Mouse (Mus musculus): ENCODE measurements at regions not wholly inside any gene's neighbourhood (a gene's known extent, or its start where the extent isn't known, plus 50 kb on each side); places are given as distances from the start of the nearest gene placed in this dataset.

DNA sequence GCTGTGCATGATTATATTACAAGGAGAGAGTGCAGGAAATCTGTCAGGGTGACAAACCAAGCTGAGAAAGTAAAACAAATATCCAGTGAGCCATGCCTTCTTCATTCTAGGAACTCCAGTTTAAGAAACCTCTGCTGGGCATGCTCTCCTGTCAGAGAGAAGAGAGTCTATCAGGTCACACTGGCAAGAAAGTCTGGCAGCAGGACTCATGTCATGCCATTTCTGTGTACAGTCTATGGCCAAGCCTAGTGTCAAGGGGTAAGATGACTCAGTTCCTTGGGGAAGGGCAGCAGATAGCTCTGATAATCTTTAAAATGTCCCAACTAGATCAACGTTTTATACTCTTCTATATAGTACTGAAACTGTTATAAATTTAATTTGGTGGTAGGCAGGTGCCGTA lies 128.0 kb upstream of the Npvf start:
- Histone ChIP-seq H3K27ac (no peak overlapping the region), H3K27me3 (replicated peaks) (no peaks in the 10 kb centered on the region), H3K4me3 (no peak overlapping the region), H3K9ac (no peak overlapping the region), H3K36me3 (no peaks in the 10 kb centered on the region), H3K4me1 (no peaks in the 10 kb centered on the region), H3K4me2 (no peak overlapping the region), H3K9me3 (replicated peaks) (no peaks in the 10 kb centered on the region)
- 56% methylated on average over 2 of the region's 2 CpGs for WGBS (ENCODE audit: insufficient replicate concordance)
- no peak for ATAC-seq

DNA sequence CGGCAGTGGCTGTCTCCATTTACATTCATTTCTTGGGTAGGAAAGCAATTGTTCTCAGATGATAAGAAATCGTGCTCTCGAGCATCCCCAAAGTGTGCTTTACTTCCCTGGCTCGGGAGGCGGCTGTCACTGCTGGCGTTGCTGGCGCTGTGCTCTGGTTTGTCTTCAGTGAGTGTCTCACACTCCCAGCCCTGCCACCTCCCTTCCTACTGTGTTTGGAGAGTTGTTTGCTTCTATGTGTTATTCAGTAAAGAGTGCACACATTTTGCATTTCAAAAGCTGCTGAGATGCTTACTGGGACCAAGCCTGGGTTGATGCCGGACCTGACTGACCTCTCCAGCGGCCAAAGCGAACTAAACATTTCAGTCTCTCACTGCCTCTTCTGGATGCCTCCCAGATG lies 129.3 kb upstream of the Npvf start:
- 64% methylated on average over 10 of the region's 10 CpGs for WGBS (ENCODE audit: insufficient replicate concordance)
- no peaks in the 10 kb centered on the region for H3K4me1 ChIP-seq
- no peak overlapping the region for H3K4me3 ChIP-seq
- H3K27me3 ChIP-seq (replicated peaks): no peaks in the 10 kb centered on the region
- H3K9ac ChIP-seq: no peak overlapping the region
- no peaks in the 10 kb centered on the region for H3K36me3 ChIP-seq
- H3K9me3 ChIP-seq (replicated peaks): no peaks in the 10 kb centered on the region
- no peak overlapping the region for H3K27ac ChIP-seq
- no peak overlapping the region for H3K4me2 ChIP-seq
- ATAC-seq: no peak

DNA sequence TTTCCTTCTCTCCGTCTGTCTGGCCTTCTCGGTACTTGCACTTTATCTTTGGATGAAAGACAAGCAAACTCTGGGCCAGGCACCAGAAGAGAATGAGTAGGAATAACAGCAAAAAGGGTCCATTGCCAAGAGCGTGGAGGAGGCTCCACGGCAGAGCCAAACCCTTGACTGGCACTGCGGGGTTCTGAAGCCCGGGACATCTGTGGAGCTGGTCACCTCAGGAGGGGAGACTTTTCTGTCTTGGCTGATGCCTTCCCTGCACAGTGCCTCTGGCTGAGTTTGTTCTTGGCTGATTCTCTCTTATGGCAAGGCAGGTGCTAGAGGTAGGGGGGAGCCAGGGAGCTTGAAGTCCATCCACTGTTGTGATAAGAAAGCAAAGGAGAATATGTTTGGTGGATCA lies 130.1 kb upstream of the Npvf start:
- no peak overlapping the region for H3K9ac ChIP-seq
- ATAC-seq: no peak
- 78% methylated on average over 6 of the region's 6 CpGs for WGBS (ENCODE audit: insufficient replicate concordance)
- H3K27me3 ChIP-seq (replicated peaks): no peaks in the 10 kb centered on the region
- no peaks in the 10 kb centered on the region for H3K36me3 ChIP-seq
- no peak overlapping the region for H3K27ac ChIP-seq
- H3K4me1 ChIP-seq: no peaks in the 10 kb centered on the region
- no peak overlapping the region for H3K4me3 ChIP-seq
- no peaks in the 10 kb centered on the region for H3K9me3 ChIP-seq (replicated peaks)
- no peak overlapping the region for H3K4me2 ChIP-seq

DNA sequence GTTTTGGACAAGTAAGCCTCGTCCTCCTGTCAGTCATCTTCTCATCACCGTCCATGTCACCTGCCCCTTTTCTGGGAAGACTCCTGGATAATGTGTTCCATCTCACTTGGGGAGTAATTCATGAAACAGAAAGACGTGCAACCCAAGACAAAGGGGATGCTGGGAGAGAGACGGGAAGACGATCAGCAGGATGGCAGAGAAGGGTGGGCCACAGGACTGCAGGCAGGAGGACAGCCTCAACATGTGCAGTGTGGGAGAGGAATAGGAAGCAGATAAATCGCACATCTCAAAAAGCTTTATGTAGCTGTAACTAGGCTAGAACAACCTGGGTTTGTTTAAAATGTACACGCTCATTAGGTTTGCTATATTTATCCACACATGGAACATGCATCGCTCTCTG lies 133.4 kb upstream of the Npvf start:
- Histone ChIP-seq H3K9me3 (replicated peaks) (no peaks in the 10 kb centered on the region), H3K4me1 (no peaks in the 10 kb centered on the region), H3K9ac (no peak overlapping the region), H3K4me3 (no peak overlapping the region), H3K4me2 (no peak overlapping the region), H3K36me3 (no peaks in the 10 kb centered on the region), H3K27me3 (replicated peaks) (no peaks in the 10 kb centered on the region), H3K27ac (no peak overlapping the region)
- WGBS (ENCODE audit: insufficient replicate concordance): 72% methylated on average over 8 of the region's 8 CpGs
- ATAC-seq: no peak

DNA sequence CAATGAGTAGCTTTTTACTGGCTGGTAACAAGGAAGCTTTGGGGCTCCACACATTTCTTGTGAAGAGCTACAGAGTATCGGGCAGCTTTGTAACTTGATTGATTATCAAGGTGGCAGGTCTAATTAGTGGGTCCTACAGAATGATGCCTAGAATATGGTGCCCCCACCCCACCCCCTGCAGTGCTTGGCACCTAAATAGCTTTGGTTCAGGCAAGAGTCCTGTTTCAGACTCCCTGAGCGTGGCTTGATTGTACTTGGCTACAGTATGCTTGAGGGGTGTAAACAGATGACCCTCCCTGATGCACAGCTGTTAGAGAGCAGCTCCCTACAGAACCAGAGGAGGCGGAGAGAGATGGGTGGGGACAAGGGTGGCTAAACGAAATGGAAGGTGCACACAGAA lies 145.7 kb upstream of the Npvf start:
- no peak overlapping the region for H3K9ac ChIP-seq
- no peak overlapping the region for H3K4me3 ChIP-seq
- H3K4me2 ChIP-seq: no peak overlapping the region
- no peaks in the 10 kb centered on the region for H3K4me1 ChIP-seq
- ATAC-seq: no peak
- H3K27me3 ChIP-seq (replicated peaks): peaks cover 11% of the 10 kb centered on the region
- no peak overlapping the region for H3K27ac ChIP-seq
- 58% methylated on average over 4 of the region's 4 CpGs for WGBS (ENCODE audit: insufficient replicate concordance)
- H3K9me3 ChIP-seq (replicated peaks): no peaks in the 10 kb centered on the region
- no peaks in the 10 kb centered on the region for H3K36me3 ChIP-seq

DNA sequence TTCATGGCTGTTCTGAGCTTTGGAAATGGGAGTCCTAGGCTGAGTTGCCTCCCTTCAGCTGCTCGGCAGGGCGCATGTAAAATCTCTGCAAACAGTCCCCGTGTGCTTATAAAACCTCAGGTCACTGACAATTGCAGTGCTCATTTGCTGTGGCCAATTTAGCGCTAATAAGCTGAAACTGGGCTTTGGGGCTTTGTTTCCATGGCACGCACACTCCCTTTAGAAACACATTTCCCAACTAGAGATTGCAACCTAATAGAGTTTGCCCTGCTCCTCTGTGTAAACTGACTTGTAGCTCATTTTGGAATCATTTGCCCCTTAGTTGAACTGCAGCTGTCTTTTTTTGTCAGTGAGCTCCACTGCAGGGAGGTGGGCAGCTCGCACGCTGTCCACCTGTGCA lies 148.7 kb upstream of the Npvf start:
- no peaks in the 10 kb centered on the region for H3K36me3 ChIP-seq
- H3K9ac ChIP-seq: no peak overlapping the region
- H3K27me3 ChIP-seq (replicated peaks): peaks cover 11% of the 10 kb centered on the region
- no peak overlapping the region for H3K4me3 ChIP-seq
- 60% methylated on average over 7 of the region's 7 CpGs for WGBS (ENCODE audit: insufficient replicate concordance)
- no peaks in the 10 kb centered on the region for H3K4me1 ChIP-seq
- ATAC-seq: no peak
- H3K9me3 ChIP-seq (replicated peaks): no peaks in the 10 kb centered on the region
- H3K4me2 ChIP-seq: no peak overlapping the region
- H3K27ac ChIP-seq: no peak overlapping the region

DNA sequence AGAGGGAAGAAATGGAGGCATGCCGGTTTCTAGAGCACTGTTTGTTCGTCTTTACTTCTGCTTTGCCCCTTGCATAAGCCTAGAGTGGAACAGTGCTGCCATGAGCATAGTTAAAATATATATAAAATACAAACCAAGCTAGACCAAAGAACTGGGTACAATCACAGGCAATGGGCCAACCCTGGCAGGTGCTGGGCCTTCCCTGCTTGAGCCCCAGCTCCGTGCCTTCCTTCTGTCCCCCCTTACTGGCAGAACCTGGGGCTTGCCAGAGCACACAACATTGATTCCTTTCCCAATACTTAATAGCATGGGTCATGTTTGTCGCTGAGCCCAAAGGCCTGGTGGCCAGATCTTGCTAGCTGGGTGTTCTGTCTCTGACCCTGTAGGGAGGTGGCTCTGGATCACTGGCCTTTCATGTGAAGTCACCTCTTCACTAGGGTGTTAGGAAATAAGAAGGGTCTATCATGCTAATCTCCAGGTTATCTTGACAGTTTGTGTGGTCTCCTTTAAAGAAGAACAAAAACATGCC lies 150.3 kb upstream of the Npvf start:
- peaks cover 3% of the 10 kb centered on the region; the same call in 1 of the 2 replicates for H3K4me1 ChIP-seq
- peaks cover 15% of the 10 kb centered on the region for H3K27me3 ChIP-seq (replicated peaks)
- H3K36me3 ChIP-seq: no peaks in the 10 kb centered on the region
- no peak overlapping the region for H3K27ac ChIP-seq
- ATAC-seq: no peak
- whole genome bisulfite sequencing (ENCODE audit: insufficient replicate concordance): 70% methylated on average over 4 of the region's 4 CpGs
- H3K4me3 ChIP-seq: no peak overlapping the region
- no peak overlapping the region for H3K4me2 ChIP-seq
- no peak overlapping the region for H3K9ac ChIP-seq
- no peaks in the 10 kb centered on the region for H3K9me3 ChIP-seq (replicated peaks)

DNA sequence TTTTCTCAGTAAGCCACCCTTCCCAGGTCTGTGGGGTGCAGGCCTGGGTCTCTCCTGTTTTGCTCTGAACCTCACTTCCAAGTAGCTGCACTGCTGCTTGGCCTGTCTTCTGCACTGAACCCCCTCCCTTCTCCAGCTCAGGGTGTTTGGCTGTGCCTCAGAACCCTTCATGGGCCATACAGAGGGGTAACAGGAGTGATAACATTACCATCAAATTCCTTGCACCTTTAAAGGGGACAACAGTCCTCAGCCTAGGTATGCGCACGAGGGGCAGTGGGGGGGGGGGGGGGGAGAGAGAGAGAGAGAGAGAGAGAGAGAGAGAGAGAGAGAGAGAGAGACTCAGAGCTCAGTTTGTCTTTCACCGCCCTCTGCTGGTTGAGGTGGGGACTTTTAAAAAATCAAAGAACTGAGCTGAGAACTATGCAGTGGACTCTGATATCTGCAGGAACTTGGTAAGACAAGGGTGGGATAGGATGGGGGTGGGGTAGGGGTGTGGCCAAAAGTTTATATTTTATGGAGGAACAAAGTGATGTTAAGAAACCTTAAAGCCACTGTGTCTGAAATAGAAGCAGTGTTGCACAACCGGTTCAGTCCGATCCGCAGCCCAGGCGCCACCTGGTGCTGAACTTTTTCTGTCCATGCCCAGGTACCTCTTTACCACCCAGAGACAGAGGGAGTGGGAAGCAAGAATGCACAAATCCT lies 152.3 kb upstream of the Npvf start:
- 19% methylated on average over 7 of the region's 7 CpGs for WGBS (ENCODE audit: insufficient replicate concordance)
- Histone ChIP-seq H3K4me3 (no peak overlapping the region), H3K27me3 (replicated peaks) (peaks cover 15% of the 10 kb centered on the region), H3K9me3 (replicated peaks) (no peaks in the 10 kb centered on the region), H3K9ac (no peak overlapping the region), H3K36me3 (no peaks in the 10 kb centered on the region), H3K4me1 (peaks cover 3% of the 10 kb centered on the region; the same call in 1 of the 2 replicates), H3K4me2 (no peak overlapping the region), H3K27ac (no peak overlapping the region)
- no peak for ATAC-seq

DNA sequence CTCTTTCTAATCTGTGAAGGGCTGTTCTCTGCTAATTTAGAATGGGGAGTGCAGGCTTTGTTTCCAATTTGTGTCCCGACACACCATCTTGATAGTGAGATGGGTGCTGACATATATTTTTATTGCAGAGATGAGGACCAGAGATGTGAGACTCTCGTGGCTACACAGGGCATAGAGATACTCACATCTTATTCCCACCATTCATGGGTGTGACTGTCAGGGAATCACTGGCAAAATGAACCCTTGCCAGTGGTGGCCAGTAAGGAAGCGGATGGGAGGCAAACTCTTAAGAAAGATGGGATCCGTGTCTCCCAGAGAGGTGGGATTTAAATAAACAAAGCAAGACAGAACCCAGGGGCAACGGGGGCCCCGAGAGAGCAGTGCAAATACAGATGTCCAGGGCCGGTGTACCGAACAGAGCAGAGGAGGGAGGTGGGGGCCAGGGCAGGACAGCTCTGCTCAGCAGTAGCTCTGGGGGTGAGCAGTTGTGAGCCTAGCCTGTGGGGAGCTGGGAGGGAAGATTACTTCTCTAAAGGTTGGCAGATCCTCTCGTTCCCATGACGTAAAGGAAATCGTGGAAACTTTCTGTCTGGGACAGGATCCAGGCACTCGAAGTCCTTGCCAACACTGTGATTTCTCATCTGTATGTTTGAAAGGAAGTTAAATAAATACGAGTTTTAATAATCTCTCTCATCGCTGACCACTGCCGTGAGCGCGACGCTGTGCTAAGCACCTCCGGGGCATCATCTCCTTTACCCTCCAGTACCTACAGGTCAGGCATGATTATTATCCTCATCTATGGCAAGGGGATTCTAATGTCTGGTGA lies 153.2 kb upstream of the Npvf start:
- WGBS (ENCODE audit: insufficient replicate concordance): 57% methylated on average over 19 of the region's 19 CpGs
- no peaks in the 10 kb centered on the region for H3K9me3 ChIP-seq (replicated peaks)
- no peak overlapping the region for H3K4me2 ChIP-seq
- no peak overlapping the region for H3K4me3 ChIP-seq
- peaks cover 3% of the 10 kb centered on the region; the same call in 1 of the 2 replicates for H3K4me1 ChIP-seq
- H3K27me3 ChIP-seq (replicated peaks): peaks cover 14% of the 10 kb centered on the region
- no peaks in the 10 kb centered on the region for H3K36me3 ChIP-seq
- no peak overlapping the region for H3K27ac ChIP-seq
- no peak for ATAC-seq
- no peak overlapping the region for H3K9ac ChIP-seq

DNA sequence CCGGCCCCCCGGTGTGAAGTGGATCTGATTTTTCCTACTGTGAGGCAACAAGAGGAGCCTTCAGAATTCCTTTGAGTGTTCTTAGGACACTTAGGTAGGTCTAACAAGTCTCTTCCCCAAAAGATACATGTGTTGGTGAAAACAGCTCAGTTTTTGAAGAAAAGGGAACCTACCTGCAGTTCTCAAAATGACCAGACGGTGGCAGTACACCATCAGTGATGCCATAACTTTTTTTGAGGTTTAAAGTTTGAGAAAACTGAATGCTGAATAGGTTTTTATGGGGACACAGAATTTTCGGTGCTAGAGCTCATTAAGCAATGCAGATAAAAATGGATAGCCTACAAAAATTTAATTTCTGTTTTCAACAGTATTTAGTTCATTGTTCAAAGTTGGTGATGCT lies 153.9 kb upstream of the Npvf start:
- no peak for ATAC-seq
- H3K4me2 ChIP-seq: no peak overlapping the region
- H3K9me3 ChIP-seq (replicated peaks): no peaks in the 10 kb centered on the region
- no peak overlapping the region for H3K4me3 ChIP-seq
- no peak overlapping the region for H3K9ac ChIP-seq
- H3K27ac ChIP-seq: no peak overlapping the region
- 5% methylated on average over 4 of the region's 4 CpGs for WGBS (ENCODE audit: insufficient replicate concordance)
- no peaks in the 10 kb centered on the region for H3K36me3 ChIP-seq
- peaks cover 7% of the 10 kb centered on the region; the same call in 1 of the 2 replicates for H3K27me3 ChIP-seq (replicated peaks)
- peaks cover 3% of the 10 kb centered on the region; the same call in 1 of the 2 replicates for H3K4me1 ChIP-seq

DNA sequence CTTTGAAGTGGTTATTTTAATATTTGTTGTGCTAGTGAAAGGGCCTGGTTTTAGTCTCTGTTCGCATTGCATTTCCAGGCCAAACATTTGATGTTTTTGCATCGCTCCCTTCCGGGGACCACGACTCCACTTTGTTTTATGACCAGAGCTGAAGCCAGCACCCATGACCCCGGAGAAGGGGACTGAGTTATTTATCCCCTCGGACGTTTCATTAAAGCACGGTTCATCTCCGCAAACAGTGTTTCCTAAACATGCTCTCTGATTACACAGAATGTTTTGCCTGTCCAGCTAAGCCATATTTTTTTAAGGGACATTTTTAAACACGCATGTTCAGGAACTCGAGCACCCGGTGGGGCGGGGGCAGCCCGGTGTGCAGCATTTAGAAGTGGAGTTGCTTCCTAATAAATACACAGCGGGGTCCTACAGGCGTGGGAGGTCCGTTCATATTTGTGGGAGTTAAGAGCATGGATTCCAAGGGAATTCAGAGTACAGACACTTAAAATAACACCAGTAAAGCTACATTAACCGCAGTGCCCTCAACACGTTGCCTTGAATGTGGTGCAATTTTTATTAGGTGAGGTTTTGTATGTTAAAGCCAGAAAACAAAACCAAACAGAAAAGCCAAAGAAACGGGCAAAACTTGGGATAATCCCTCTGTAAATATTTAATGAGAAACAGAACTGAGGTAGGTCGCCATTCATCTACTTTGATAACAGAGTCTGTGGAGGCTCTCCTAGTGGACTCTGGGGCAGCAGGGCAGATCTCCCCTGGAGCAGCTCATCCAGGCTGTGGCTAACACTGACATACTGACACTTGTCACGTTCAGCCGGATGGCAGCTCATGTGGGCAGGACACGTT lies 154.8 kb upstream of the Npvf start:
- Histone ChIP-seq H3K36me3 (no peaks in the 10 kb centered on the region), H3K4me2 (no peak overlapping the region), H3K9ac (no peak overlapping the region), H3K4me3 (no peak overlapping the region), H3K27me3 (replicated peaks) (peaks cover 4% of the 10 kb centered on the region; the same call in 1 of the 2 replicates), H3K4me1 (peaks cover 3% of the 10 kb centered on the region; the same call in 1 of the 2 replicates), H3K27ac (no peak overlapping the region), H3K9me3 (replicated peaks) (no peaks in the 10 kb centered on the region)
- 55% methylated on average over 24 of the region's 24 CpGs for WGBS (ENCODE audit: insufficient replicate concordance)
- ATAC-seq: no peak

DNA sequence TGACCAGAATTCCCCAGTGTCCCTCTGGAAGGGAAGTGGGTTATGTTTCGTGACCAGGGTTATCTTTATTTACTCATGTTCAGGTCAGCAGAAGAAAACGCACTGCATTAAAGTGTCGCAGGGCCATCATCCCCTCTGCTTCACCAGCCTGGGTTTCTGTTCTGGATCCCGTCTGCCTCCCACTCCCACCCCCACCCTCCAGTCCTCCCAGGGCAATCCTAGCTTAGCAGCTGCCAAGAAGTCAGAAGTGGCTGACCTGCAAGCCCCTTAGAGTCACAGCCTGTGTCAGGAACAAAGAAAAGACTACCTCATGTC lies 155.4 kb upstream of the Npvf start:
- no peaks in the 10 kb centered on the region for H3K36me3 ChIP-seq
- no peak overlapping the region for H3K9ac ChIP-seq
- peaks cover 3% of the 10 kb centered on the region; the same call in 1 of the 2 replicates for H3K4me1 ChIP-seq
- 49% methylated on average over 4 of the region's 4 CpGs for WGBS (ENCODE audit: insufficient replicate concordance)
- H3K27me3 ChIP-seq (replicated peaks): peaks cover 4% of the 10 kb centered on the region; the same call in 1 of the 2 replicates
- no peak for ATAC-seq
- no peak overlapping the region for H3K27ac ChIP-seq
- H3K4me3 ChIP-seq: no peak overlapping the region
- no peaks in the 10 kb centered on the region for H3K9me3 ChIP-seq (replicated peaks)
- H3K4me2 ChIP-seq: no peak overlapping the region
